Mouse (Mus musculus): ENCODE measurements at regions not wholly inside any gene's neighbourhood (a gene's known extent, or its start where the extent isn't known, plus 50 kb on each side); places are given as distances from the start of the nearest gene placed in this dataset.

GRCm38 (mm10) chr2:160588401-160588800 is 57.3 kb upstream of the Top1 start:
- Histone ChIP-seq H3K4me1 (ENCODE audit: control insufficient read depth, insufficient read depth, low read length) (peaks cover 16% of the 10 kb centered on the region), H3K4me3 (ENCODE audit: insufficient read depth, low read depth, low read length) (no peak overlapping the region), H3K27ac (ENCODE audit: insufficient read depth, low read depth, low read length) (no peak overlapping the region)
- WGBS, result 95% methylated on average over 9 of the region's 9 CpGs
- TF ChIP-seq CTCF (IDR thresholded peaks at IDR 0.05; ENCODE audit: insufficient read depth, low read depth, low read length) (no peak), POLR2A (IDR thresholded peaks at IDR 0.05; ENCODE audit: insufficient read depth, low read depth, low read length) (no peak)

- 15% methylated on average over 13 of the region's 13 CpGs for WGBS
- Histone ChIP-seq H3K4me1 (ENCODE audit: control insufficient read depth, insufficient read depth, low read length) (peaks cover 16% of the 10 kb centered on the region), H3K27ac (ENCODE audit: insufficient read depth, low read depth, low read length) (no peak overlapping the region), H3K4me3 (ENCODE audit: insufficient read depth, low read depth, low read length) (no peak overlapping the region)
- TF ChIP-seq POLR2A (IDR thresholded peaks at IDR 0.05; ENCODE audit: insufficient read depth, low read depth, low read length) (no peak), CTCF (IDR thresholded peaks at IDR 0.05; ENCODE audit: insufficient read depth, low read depth, low read length) (no peak)
These were observed 55.3 kb upstream of the Top1 start for GRCm38 (mm10) chr2:160590209-160590910.

GRCm38 (mm10) chr2:160591446-160592180 is 54.1 kb upstream of the Top1 start:
- Histone ChIP-seq H3K4me1 (ENCODE audit: control insufficient read depth, insufficient read depth, low read length) (peaks cover 16% of the 10 kb centered on the region), H3K27ac (ENCODE audit: insufficient read depth, low read depth, low read length) (no peak overlapping the region), H3K4me3 (ENCODE audit: insufficient read depth, low read depth, low read length) (no peak overlapping the region)
- TF ChIP-seq CTCF (IDR thresholded peaks at IDR 0.05; ENCODE audit: insufficient read depth, low read depth, low read length) (no peak), POLR2A (IDR thresholded peaks at IDR 0.05; ENCODE audit: insufficient read depth, low read depth, low read length) (no peak)
- WGBS, result 89% methylated on average over 18 of the region's 18 CpGs

- peaks cover 16% of the 10 kb centered on the region for H3K4me1 ChIP-seq (ENCODE audit: control insufficient read depth, insufficient read depth, low read length)
- H3K27ac ChIP-seq (ENCODE audit: insufficient read depth, low read depth, low read length), result no peak overlapping the region
- H3K4me3 ChIP-seq (ENCODE audit: insufficient read depth, low read depth, low read length), result no peak overlapping the region
- WGBS, result 20% methylated on average over 2 of the region's 2 CpGs
- TF ChIP-seq CTCF (IDR thresholded peaks at IDR 0.05; ENCODE audit: insufficient read depth, low read depth, low read length), result peak; percentile 48
- TF ChIP-seq POLR2A (IDR thresholded peaks at IDR 0.05; ENCODE audit: insufficient read depth, low read depth, low read length), result no peak
These were observed 52.7 kb upstream of the Top1 start for GRCm38 (mm10) chr2:160593035-160593434.

Measured in olfactory bulb, adult 2 months (tissue).